Mouse (Mus musculus) liver, embryonic 14.5 days (tissue): ENCODE measurements at regions not wholly inside any gene's neighbourhood (a gene's known extent, or its start where the extent isn't known, plus 50 kb on each side); places are given as distances from the start of the nearest gene placed in this dataset.

Source experiments
- CTCF ChIP-seq: IDR thresholded peaks from 2 replicates; pipeline ENCODE4 v1.5.1; 2016; ENCODE audit warnings: antibody characterized with exemption, low read depth, control low read depth
- EP300 ChIP-seq: IDR thresholded peaks from 2 replicates; pipeline ENCODE4 v1.6.1; 2016; ENCODE audit warnings: antibody characterized with exemption, low read depth

DNA sequence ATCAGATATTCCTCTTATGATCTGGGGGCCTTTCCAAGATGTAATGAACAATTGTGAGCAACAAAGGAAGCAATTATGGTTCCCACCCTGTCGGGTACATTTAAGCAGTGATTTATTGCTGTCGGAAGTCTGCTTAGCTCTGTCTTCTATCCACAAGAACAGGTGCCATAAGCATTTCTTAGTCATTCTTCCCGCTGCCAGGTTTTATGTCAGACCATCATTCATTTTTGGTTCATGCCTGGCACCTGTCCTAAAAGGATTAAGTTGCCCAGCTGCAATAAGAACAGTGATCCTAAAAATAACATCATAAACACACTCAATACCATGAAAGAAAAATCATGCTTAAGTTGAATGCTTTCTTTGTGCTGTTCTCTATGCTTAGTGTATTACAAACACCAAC, 2980.4 kb upstream of the Lrrc6 start:
- TF ChIP-seq CTCF (no peak), EP300 (no peak)
